Mouse (Mus musculus) CH12.LX (cell line): ENCODE measurements around the gene Pex13.

Experiments
- CHD1 ChIP-seq: IDR thresholded peaks from 2 replicates; pipeline ENCODE4 v1.6.1; 2012; ENCODE audit warnings: low read depth, low read length, improper control_type of control experiment, inconsistent platforms
- CTCF ChIP-seq, 2 experiments: IDR thresholded peaks in 1 of 2; conservative IDR thresholded peaks in 1 of 2; 2 replicates each; pipeline ENCODE4 v1.5.1; 2011 to 2012; ENCODE audit warnings: low read depth in 2 of 2, low read length in 2 of 2, improper control_type of control experiment in 1 of 2, inconsistent platforms in 1 of 2, mild to moderate bottlenecking in 1 of 2, moderate library complexity in 1 of 2
- E2F4 ChIP-seq: IDR thresholded peaks from 2 replicates; pipeline ENCODE4 v1.6.1; 2011; ENCODE audit warnings: low read depth, low read length, improper control_type of control experiment; ENCODE audit not compliant: insufficient replicate concordance
- EP300 ChIP-seq: IDR thresholded peaks from 2 replicates; pipeline ENCODE4 v1.6.1; 2011; ENCODE audit warnings: low read length, improper control_type of control experiment
- HCFC1 ChIP-seq: IDR thresholded peaks from 2 replicates; pipeline ENCODE4 v1.6.1; 2012; ENCODE audit warnings: low read depth, mild to moderate bottlenecking, inconsistent platforms, low read length, improper control_type of control experiment
- MAFK ChIP-seq: IDR thresholded peaks from 2 replicates; pipeline ENCODE4 v1.6.1; 2011; ENCODE audit warnings: low read length, improper control_type of control experiment; ENCODE audit not compliant: insufficient replicate concordance
- MXI1 ChIP-seq: IDR thresholded peaks from 2 replicates; pipeline ENCODE4 v1.6.1; 2011; ENCODE audit warnings: mild to moderate bottlenecking, low read depth, low read length, improper control_type of control experiment
- NELFE ChIP-seq: IDR thresholded peaks from 2 replicates; pipeline ENCODE4 v1.6.1; 2011; ENCODE audit warnings: low read depth, low read length, improper control_type of control experiment
- POLR2A ChIP-seq: IDR thresholded peaks from 2 replicates; pipeline ENCODE4 v1.6.1; 2011; ENCODE audit warnings: low read depth, mild to moderate bottlenecking, improper control_type of control experiment, low read length
- TCF12 ChIP-seq: IDR thresholded peaks from 2 replicates; pipeline ENCODE4 v1.6.1; 2014; ENCODE audit warnings: low read depth, mild to moderate bottlenecking, inconsistent platforms, low read length, improper control_type of control experiment
- USF1 ChIP-seq: IDR thresholded peaks from 2 replicates; pipeline ENCODE4 v1.6.1; 2014; ENCODE audit warnings: low read depth, mild to moderate bottlenecking, inconsistent platforms, low read length, improper control_type of control experiment
- ZC3H11A ChIP-seq: IDR thresholded peaks from 2 replicates; pipeline ENCODE4 v1.6.1; 2012; ENCODE audit warnings: low read depth, mild to moderate bottlenecking, inconsistent platforms, low read length, improper control_type of control experiment
- ZNF384 ChIP-seq: IDR thresholded peaks from 2 replicates; pipeline ENCODE4 v1.6.1; 2012; ENCODE audit warnings: low read depth, low read length, improper control_type of control experiment, inconsistent platforms

DNA sequence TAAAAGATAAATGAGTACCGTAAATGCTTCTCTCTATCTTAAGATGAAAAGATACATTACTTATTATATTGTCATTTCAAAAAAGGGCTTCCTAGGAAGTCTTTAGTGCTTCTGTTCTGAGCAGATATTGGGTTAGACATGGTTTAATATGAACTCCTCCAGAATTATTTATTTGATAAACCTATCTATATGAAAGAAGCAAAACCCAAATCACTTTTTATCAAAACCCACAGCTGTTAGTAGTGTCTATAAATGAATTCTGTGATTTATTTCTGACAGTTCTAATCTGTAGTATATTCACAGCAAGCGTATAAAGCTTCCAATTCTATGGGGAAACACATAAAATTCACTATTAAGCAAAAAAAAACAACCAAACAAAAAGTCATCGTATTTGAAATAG lies 17.9 kb downstream of the Pex13 start:
- TF ChIP-seq NELFE (no peak), CTCF (conservative IDR thresholded peaks at IDR 0.05 in 1 of 2, IDR thresholded peaks at IDR 0.05 in 1 of 2; ENCODE audit: low read depth in 2 of 2, low read length in 2 of 2) (no peak), CHD1 (no peak), USF1 (no peak), POLR2A (no peak), TCF12 (no peak), MAFK (no peak; the same call in 1 of the 2 replicates), EP300 (no peak), ZNF384 (no peak), MXI1 (no peak), HCFC1 (no peak), E2F4 (no peak), ZC3H11A (no peak)
